Mouse (Mus musculus) urinary bladder, postnatal 10 days (tissue): Measurements from ENCODE around the gene Reep6.

Source experiments
- DNase-seq: peaks from one replicate; pipeline ENCODE4 v3.0.0; 2022; ENCODE audit warnings: low spot score

The Reep6 gene

GRCm38 (mm10) chr10:80329273-80330081 lies at the start of gene Reep6, which contains the start of gene Pcsk4:
Reep6 (plus strand) TSS chr10:80329953.
Pcsk4 (minus strand) TSS chr10:80329498.
- peak; percentile 91 for DNase-seq

DNA sequence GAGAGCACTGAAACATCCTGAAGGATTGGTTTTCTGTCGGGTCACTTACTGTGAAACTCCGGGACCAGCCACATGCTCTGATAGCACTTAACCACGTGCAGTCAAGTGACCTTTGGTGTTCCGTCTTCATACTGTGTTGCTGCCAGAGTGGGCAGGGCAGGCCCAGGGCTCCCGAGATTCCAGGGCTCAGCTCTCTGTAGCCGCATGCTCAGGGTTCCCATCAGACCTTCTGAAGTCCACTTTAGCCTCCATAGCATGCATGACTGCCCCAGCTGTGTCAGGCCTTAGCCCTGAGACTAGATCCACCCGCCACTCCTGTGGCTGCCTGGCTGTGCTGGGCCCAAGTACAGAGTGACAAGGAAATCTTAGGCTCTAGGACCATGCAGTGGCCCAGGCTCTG lies 48.4 kb upstream of the Reep6 start:
- no peak for DNase-seq

GRCm38 (mm10) chr10:80281921-80282371 lies 47.8 kb upstream of the Reep6 start:
- no peak for DNase-seq

GRCm38 (mm10) chr10:80282481-80283441 lies 47.0 kb upstream of the Reep6 start:
- DNase-seq = no peak

GRCm38 (mm10) chr10:80285222-80286070 lies 44.3 kb upstream of the Reep6 start:
- no peak for DNase-seq

DNA sequence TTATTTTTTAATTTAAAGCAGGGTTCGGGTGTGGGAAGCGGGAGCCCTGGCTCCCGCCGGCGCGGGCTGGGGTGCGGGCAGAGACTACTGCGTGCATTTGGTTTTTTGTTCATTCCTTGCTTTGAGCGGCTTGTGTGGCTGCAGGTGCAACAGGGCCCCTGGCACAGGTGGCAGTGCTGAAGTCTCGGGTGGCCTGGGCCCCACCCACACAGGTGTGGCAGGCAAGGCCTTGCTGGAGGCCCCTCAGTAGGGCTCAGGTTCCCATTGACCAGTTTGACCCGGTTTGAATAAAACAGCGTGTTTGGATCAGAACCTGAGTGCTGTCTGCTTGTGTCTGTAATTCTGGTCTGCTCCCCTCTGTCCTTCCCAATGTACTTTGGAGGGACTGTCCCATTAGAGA lies 41.7 kb upstream of the Reep6 start:
- DNase-seq = no peak

- no peak for DNase-seq
These were observed 41.1 kb upstream of the Reep6 start for GRCm38 (mm10) chr10:80288657-80289056.

DNA sequence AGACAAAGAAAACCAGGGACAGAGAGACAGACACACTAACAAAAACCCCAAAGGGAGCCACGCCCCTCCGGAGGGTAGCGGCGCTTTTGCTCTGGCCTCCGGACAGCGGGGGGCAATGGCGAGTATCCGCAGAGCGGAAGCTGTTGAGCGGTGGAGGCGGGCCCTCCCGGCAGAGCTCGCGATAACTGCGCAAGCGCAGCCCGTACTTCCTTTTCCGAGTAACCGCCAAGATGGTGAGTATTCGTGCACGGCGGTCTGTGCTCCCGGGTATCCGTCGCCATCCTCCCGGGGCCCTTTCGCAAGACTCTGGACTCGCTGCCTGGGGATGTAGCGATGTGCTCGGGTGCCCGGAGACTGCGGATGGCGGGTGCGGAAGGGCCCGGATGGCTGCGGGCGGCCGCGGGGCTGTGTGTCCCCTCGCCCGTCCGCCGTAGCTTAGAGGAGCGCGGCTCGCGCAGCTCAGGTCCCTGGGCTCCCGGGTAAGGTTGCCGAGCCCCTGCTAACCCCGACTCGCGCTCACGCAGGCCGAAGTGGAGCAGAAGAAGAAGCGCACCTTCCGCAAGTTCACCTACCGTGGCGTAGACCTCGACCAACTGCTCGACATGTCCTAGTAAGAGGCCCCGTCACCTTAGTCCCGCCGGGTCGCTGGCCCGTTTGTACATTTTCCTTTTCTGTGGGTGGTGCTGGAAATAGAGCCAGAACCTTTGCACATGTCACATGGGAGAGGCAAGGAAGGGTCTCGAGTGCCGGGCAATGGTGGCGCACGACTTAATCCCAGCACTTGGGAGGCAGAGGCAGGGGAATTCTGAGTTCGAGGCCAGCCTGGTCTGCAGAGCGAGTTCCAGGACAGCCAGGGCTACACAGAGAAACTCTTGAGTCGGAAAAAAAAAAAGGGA lies 37.3 kb upstream of the Reep6 start, which contains the start of gene Rps15:
Gene Rps15, plus strand, starts transcription at position 203 of the 896 bp plus-strand sequence.
- peak; percentile 71 for DNase-seq

DNA sequence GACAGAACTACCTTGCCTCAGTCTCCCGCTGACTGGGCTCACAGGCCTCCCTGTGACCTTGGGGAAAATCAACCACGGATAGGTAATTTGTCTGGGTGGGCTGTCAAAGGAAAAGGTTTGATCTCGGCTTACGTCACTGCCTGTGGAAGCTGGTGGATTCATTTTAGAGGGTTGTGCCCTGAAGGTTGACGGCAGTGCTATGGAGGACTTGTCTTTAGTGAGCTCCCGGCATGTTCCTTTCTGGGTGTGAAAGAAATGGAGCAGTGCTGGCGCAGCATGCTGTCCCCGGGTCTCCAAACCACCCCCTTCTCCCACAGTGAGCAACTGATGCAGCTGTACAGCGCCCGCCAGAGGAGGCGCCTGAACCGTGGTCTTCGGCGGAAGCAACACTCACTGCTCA lies 36.4 kb upstream of the Reep6 start:
- DNase-seq = no peak

DNA sequence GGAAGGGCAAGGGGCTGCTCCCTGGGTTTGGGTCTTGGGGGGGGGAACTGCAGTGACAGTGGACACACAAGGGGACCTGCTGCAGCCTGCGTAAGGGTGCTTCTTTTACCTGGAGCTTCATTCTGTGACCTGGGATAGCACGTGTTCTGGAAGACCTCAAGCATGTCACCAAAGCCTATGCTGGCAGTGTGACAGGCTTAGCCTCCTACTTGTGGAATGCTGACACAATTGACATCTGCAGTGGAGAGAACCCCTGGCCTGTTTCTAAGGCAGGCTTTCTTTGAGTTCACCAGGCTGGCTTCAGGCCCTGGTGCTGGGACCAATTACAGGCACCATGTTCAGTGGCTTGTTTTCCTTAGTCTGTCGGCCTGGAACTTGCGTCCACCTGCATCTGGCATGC lies 35.4 kb upstream of the Reep6 start:
- no peak for DNase-seq

- no peak for DNase-seq
These were observed 34.9 kb upstream of the Reep6 start for GRCm38 (mm10) chr10:80294788-80295303.

- DNase-seq = no peak
These were observed 33.9 kb upstream of the Reep6 start, which contains the start of gene Apc2 for GRCm38 (mm10) chr10:80295618-80296425. Apc2 (plus strand) TSS chr10:80295977.

- no peak for DNase-seq
These were observed 32.9 kb upstream of the Reep6 start for GRCm38 (mm10) chr10:80296824-80297223.

DNA sequence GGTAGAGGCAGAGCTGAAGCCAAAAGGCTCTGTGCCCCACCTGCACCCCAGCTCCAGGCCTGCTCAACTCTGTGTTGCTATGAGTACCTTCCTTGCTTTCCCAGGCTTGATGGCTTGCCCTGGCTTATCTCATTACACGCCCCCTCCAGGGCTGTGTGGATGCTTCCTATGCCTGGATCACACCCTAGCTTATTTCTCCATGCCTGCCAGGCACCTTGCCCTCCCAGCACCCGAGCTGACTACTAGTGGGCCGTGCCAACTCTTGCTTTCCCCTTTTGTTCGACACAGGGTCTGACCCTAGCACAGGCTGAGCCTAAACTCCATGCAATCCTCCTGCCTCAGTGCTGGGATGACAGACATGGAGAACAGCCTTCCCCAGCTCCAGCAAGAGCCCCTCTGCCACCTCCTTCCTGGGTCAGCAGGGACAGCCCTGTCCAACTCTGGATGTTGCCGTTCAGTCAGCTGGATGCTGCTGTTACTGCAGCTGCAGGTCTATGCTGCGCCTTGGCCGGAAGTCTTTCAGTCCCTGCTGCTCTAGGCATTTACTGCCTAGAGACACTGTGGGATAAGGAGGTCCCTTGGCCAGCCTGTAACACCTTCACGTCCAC lies 32.1 kb upstream of the Reep6 start:
- DNase-seq = no peak

DNA sequence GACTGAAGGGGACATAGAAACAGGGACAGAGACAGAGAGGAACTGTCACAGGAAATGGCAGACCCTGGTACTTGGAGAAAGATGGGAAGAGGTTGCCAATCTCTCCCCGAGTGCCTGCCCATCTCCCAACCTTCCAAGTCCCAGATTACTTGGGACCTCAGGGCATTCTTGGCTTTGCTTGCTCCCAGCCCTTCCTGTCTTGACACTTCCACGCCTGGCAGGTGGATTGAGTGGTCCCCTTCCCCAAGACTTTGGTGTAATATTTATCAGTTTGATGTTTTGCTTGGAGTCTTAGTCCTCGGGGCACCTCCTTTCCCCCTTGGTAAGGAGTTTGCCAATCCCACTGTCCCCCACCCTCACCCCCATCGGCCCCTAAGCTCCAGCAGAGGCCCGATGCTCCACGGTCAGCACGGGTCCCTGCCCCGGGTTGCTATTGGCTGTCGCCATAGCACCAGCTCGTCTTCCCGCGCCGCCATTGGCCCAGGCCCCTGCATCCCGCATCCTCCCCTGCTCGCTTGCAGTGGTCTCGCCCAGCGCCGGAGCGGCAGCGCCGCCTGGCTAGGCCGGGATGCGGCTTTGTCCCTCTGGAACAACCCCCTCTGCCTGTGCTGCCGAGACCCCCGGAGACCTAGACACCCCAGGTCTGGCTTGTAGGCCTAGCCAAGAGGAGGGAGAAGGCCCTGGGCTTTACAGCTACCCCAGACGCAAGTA lies 31.0 kb upstream of the Reep6 start:
- DNase-seq = no peak

DNA sequence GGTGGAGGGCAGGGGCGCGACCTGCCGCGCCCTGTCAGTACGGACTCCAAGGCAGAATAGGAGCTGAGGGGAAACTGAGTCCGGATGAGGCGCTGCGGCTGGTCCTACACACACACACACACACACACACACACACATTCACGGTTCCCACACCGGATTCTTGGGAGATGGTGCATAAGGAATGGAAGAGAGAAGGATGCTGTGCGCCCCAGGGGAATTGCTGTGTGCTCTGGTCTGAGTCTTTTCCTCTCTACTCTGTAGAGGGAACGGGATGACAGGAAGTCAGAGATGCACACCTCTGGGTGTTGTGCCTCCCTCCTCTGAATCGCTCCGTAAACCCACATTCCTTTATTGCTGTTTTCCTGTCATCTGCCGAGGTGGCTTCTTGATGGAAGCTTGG lies 30.5 kb upstream of the Reep6 start:
- DNase-seq = no peak

- no peak for DNase-seq
These were observed 29.9 kb upstream of the Reep6 start for GRCm38 (mm10) chr10:80299824-80300223.

GRCm38 (mm10) chr10:80300672-80301181 lies 29.0 kb upstream of the Reep6 start:
- no peak for DNase-seq
